Mouse (Mus musculus): Measurements from ENCODE around the gene Ncbp3. TPM values are rescaled to one million over a fixed set of nuclear protein-coding genes. Genes with fewer than 3 reads are reported as not detected.

Gene Ncbp3
- total and polyA plus RNA-seq, 2 experiments = 1.3 to 3.7 TPM

DNA sequence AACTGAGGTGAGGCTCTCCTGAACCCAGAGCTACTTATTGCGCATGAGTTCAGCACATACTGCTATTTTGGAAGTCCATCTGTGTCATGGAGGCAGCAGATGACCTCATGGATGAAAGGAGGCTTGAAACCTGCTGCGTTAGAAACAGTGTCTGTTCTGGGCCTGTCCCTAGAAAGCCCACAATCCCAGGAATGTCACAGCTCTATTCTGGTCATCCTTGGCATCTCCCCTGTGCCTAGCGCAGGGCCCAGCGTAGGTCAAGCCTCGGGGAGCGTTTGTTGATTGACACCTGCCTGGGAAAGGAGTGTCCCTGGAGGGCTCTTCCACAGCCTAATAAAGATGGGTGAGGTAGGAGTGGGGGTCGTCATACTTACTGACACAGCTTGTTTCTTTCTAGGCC, 11.5 kb upstream of the Ncbp3 start:
- Histone ChIP-seq H3K4me3 (ENCODE audit: insufficient read depth, low read depth, low read length) (no peak overlapping the region), H3K9ac (ENCODE audit: low read depth, low read length) (no peak overlapping the region), H3K4me1 (ENCODE audit: control insufficient read depth, insufficient read depth, low read length) (peaks cover 2% of the 10 kb centered on the region), H3K79me2 (ENCODE audit: control insufficient read depth, insufficient read depth, low read length) (no peaks in the 10 kb centered on the region), H3K36me3 (ENCODE audit: control insufficient read depth, insufficient read depth, low read length) (no peaks in the 10 kb centered on the region), H3K27ac (replicated peaks; ENCODE audit: insufficient read depth, low read depth, low read length) (no peak overlapping the region), H3K27me3 (ENCODE audit: control insufficient read depth, insufficient read depth, low read length) (no peaks in the 10 kb centered on the region)
- 89% methylated on average over 7 of the region's 7 CpGs for WGBS
- no peak for TF ChIP-seq POLR2A (IDR thresholded peaks at IDR 0.05; ENCODE audit: extremely low read depth, insufficient read depth, low read length)
- no peak for TF ChIP-seq CTCF (IDR thresholded peaks at IDR 0.05; ENCODE audit: low read depth, low read length)
- no peak for DNase-seq (ENCODE audit: extremely low read depth, low read depth, low spot score)

- 90% methylated on average over 6 of the region's 6 CpGs for WGBS
- H3K4me1 ChIP-seq (ENCODE audit: control insufficient read depth, insufficient read depth, low read length) = no peaks in the 10 kb centered on the region
- no peaks in the 10 kb centered on the region for H3K36me3 ChIP-seq (ENCODE audit: control insufficient read depth, insufficient read depth, low read length)
- no peak overlapping the region for H3K27ac ChIP-seq (replicated peaks; ENCODE audit: insufficient read depth, low read depth, low read length)
- H3K27me3 ChIP-seq (ENCODE audit: control insufficient read depth, insufficient read depth, low read length) = no peaks in the 10 kb centered on the region
- no peak for DNase-seq (ENCODE audit: extremely low read depth, low read depth, low spot score)
- no peak overlapping the region for H3K4me3 ChIP-seq (ENCODE audit: insufficient read depth, low read depth, low read length)
- H3K9ac ChIP-seq (ENCODE audit: low read depth, low read length) = no peak overlapping the region
- no peaks in the 10 kb centered on the region for H3K79me2 ChIP-seq (ENCODE audit: control insufficient read depth, insufficient read depth, low read length)
- TF ChIP-seq CTCF (IDR thresholded peaks at IDR 0.05; ENCODE audit: low read depth, low read length) (no peak), POLR2A (IDR thresholded peaks at IDR 0.05; ENCODE audit: extremely low read depth, insufficient read depth, low read length) (no peak)
Observed at GRCm38 (mm10) chr11:73036889-73037288, 10.7 kb upstream of the Ncbp3 start.

GRCm38 (mm10) chr11:73037691-73038090, 9.9 kb upstream of the Ncbp3 start:
- Histone ChIP-seq H3K79me2 (ENCODE audit: control insufficient read depth, insufficient read depth, low read length) (no peaks in the 10 kb centered on the region), H3K4me3 (ENCODE audit: insufficient read depth, low read depth, low read length) (no peak overlapping the region), H3K36me3 (ENCODE audit: control insufficient read depth, insufficient read depth, low read length) (no peaks in the 10 kb centered on the region), H3K27ac (replicated peaks; ENCODE audit: insufficient read depth, low read depth, low read length) (no peak overlapping the region), H3K9ac (ENCODE audit: low read depth, low read length) (no peak overlapping the region), H3K27me3 (ENCODE audit: control insufficient read depth, insufficient read depth, low read length) (no peaks in the 10 kb centered on the region), H3K4me1 (ENCODE audit: control insufficient read depth, insufficient read depth, low read length) (no peaks in the 10 kb centered on the region)
- TF ChIP-seq CTCF (IDR thresholded peaks at IDR 0.05; ENCODE audit: low read depth, low read length) (no peak), POLR2A (IDR thresholded peaks at IDR 0.05; ENCODE audit: extremely low read depth, insufficient read depth, low read length) (no peak)
- 96% methylated on average over 3 of the region's 3 CpGs for WGBS
- no peak for DNase-seq (ENCODE audit: extremely low read depth, low read depth, low spot score)

DNA sequence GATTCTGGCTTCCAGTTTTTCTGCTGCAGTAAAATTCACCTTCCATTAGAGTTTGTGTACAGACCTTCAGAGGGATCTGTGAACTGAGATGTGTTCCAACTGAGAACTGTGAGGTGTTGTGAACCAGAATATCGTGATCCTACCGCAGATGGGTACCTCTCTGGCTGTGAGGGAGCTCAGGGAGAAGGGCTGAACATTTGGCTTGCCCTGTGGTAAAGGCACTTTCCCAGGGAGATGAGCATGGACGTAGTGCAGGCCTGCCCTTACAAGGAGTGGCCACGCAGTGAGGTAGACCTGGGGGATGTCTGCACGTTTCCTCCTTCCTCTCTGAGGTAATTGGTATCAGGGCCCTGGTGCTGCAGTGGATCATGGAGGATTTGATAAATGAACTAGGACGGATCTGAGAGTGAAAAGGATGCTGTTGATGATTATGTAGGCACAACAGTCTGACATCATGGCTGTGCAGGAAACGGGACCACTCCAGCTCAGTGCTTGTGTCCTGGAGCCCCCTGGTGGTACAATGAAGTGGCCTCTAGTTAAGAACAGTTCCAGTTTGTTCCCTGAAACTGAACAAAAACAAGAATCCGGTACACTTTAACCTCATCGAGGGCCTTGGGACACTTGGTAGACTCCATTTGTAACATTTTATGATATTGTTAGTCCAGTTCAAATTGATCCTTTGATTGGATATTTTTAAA, 8.3 kb upstream of the Ncbp3 start:
- Histone ChIP-seq H3K4me1 (ENCODE audit: control insufficient read depth, insufficient read depth, low read length) (no peaks in the 10 kb centered on the region), H3K4me3 (ENCODE audit: insufficient read depth, low read depth, low read length) (no peak overlapping the region), H3K27ac (replicated peaks; ENCODE audit: insufficient read depth, low read depth, low read length) (no peak overlapping the region), H3K9ac (ENCODE audit: low read depth, low read length) (no peak overlapping the region), H3K27me3 (ENCODE audit: control insufficient read depth, insufficient read depth, low read length) (no peaks in the 10 kb centered on the region), H3K79me2 (ENCODE audit: control insufficient read depth, insufficient read depth, low read length) (no peaks in the 10 kb centered on the region), H3K36me3 (ENCODE audit: control insufficient read depth, insufficient read depth, low read length) (no peaks in the 10 kb centered on the region)
- peak; percentile 14 for DNase-seq (ENCODE audit: extremely low read depth, low read depth, low spot score)
- 62% methylated on average over 9 of the region's 9 CpGs for WGBS
- TF ChIP-seq CTCF (IDR thresholded peaks at IDR 0.05; ENCODE audit: low read depth, low read length) (peak; percentile 72), POLR2A (IDR thresholded peaks at IDR 0.05; ENCODE audit: extremely low read depth, insufficient read depth, low read length) (no peak)

- WGBS = 45% methylated on average over 6 of the region's 6 CpGs
- no peak overlapping the region for H3K27ac ChIP-seq (replicated peaks; ENCODE audit: insufficient read depth, low read depth, low read length)
- no peak overlapping the region for H3K9ac ChIP-seq (ENCODE audit: low read depth, low read length)
- H3K27me3 ChIP-seq (ENCODE audit: control insufficient read depth, insufficient read depth, low read length) = no peaks in the 10 kb centered on the region
- H3K36me3 ChIP-seq (ENCODE audit: control insufficient read depth, insufficient read depth, low read length) = no peaks in the 10 kb centered on the region
- no peak for DNase-seq (ENCODE audit: extremely low read depth, low read depth, low spot score)
- peaks cover 9% of the 10 kb centered on the region for H3K4me1 ChIP-seq (ENCODE audit: control insufficient read depth, insufficient read depth, low read length)
- H3K79me2 ChIP-seq (ENCODE audit: control insufficient read depth, insufficient read depth, low read length) = no peaks in the 10 kb centered on the region
- TF ChIP-seq CTCF (IDR thresholded peaks at IDR 0.05; ENCODE audit: low read depth, low read length) (no peak), POLR2A (IDR thresholded peaks at IDR 0.05; ENCODE audit: extremely low read depth, insufficient read depth, low read length) (no peak)
- H3K4me3 ChIP-seq (ENCODE audit: insufficient read depth, low read depth, low read length) = no peak overlapping the region
Observed at GRCm38 (mm10) chr11:73044229-73044755, 3.3 kb upstream of the Ncbp3 start.

DNA sequence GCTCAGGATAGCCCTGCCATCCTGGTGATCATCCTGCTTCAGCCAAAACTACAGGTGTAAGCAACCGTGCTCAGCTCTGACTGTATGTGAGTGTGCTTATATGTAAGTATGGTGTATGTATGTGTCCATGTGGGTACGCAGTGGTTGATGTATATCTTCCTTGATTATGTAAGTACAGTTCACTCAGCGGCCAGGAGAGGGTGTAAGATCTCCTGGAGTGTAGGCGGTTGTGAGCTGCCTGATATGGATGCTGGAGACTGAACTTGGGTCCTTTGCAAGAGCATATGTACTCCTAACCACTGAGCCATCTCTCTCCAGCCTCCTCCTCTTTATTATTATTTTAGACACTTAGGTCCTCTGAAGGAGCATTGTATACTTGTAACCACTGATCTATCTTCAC, 2.8 kb upstream of the Ncbp3 start:
- no peak for TF ChIP-seq CTCF (IDR thresholded peaks at IDR 0.05; ENCODE audit: low read depth, low read length)
- no peak for TF ChIP-seq POLR2A (IDR thresholded peaks at IDR 0.05; ENCODE audit: extremely low read depth, insufficient read depth, low read length)
- no peaks in the 10 kb centered on the region for H3K27me3 ChIP-seq (ENCODE audit: control insufficient read depth, insufficient read depth, low read length)
- DNase-seq (ENCODE audit: extremely low read depth, low read depth, low spot score) = no peak
- no peaks in the 10 kb centered on the region for H3K79me2 ChIP-seq (ENCODE audit: control insufficient read depth, insufficient read depth, low read length)
- H3K9ac ChIP-seq (ENCODE audit: low read depth, low read length) = no peak overlapping the region
- H3K4me1 ChIP-seq (ENCODE audit: control insufficient read depth, insufficient read depth, low read length) = peaks cover 12% of the 10 kb centered on the region
- H3K36me3 ChIP-seq (ENCODE audit: control insufficient read depth, insufficient read depth, low read length) = no peaks in the 10 kb centered on the region
- H3K4me3 ChIP-seq (ENCODE audit: insufficient read depth, low read depth, low read length) = no peak overlapping the region
- H3K27ac ChIP-seq (replicated peaks; ENCODE audit: insufficient read depth, low read depth, low read length) = no peak overlapping the region
- WGBS = 83% methylated on average over 4 of the region's 4 CpGs
